Mouse (Mus musculus): ENCODE measurements around the gene Adamts2.

The Adamts2 gene

GRCm38 (mm10) chr11:50623806-50624205, 21.9 kb downstream of the Adamts2 start:
- DNase-seq (ENCODE audit: low spot score): no peak

GRCm38 (mm10) chr11:50624239-50624638, 22.4 kb downstream of the Adamts2 start:
- no peak for DNase-seq (ENCODE audit: low spot score)

GRCm38 (mm10) chr11:50624720-50625119, 22.8 kb downstream of the Adamts2 start:
- no peak for DNase-seq (ENCODE audit: low spot score)

GRCm38 (mm10) chr11:50628915-50629314, 27.0 kb downstream of the Adamts2 start:
- DNase-seq (ENCODE audit: low spot score): no peak

GRCm38 (mm10) chr11:50630462-50630861, 28.6 kb downstream of the Adamts2 start:
- DNase-seq (ENCODE audit: low spot score): no peak

GRCm38 (mm10) chr11:50632270-50632669, 30.4 kb downstream of the Adamts2 start:
- DNase-seq (ENCODE audit: low spot score): no peak

GRCm38 (mm10) chr11:50635051-50635590, 33.2 kb downstream of the Adamts2 start:
- no peak for DNase-seq (ENCODE audit: low spot score)

- DNase-seq (ENCODE audit: low spot score): no peak
These were observed 35.1 kb downstream of the Adamts2 start for GRCm38 (mm10) chr11:50637026-50637425.

GRCm38 (mm10) chr11:50638197-50638867, 36.4 kb downstream of the Adamts2 start:
- no peak for DNase-seq (ENCODE audit: low spot score)

- DNase-seq (ENCODE audit: low spot score): no peak
These were observed 37.0 kb downstream of the Adamts2 start for GRCm38 (mm10) chr11:50638868-50639220.

GRCm38 (mm10) chr11:50642583-50642982, 40.7 kb downstream of the Adamts2 start:
- no peak for DNase-seq (ENCODE audit: low spot score)

GRCm38 (mm10) chr11:50646148-50646547, 44.3 kb downstream of the Adamts2 start:
- no peak for DNase-seq (ENCODE audit: low spot score)

- no peak for DNase-seq (ENCODE audit: low spot score)
These were observed 46.4 kb downstream of the Adamts2 start for GRCm38 (mm10) chr11:50648143-50648807.

GRCm38 (mm10) chr11:50650037-50650436, 48.2 kb downstream of the Adamts2 start:
- no peak for DNase-seq (ENCODE audit: low spot score)

- no peak for DNase-seq (ENCODE audit: low spot score)
These were observed 52.0 kb downstream of the Adamts2 start for GRCm38 (mm10) chr11:50653746-50654431.

- no peak for DNase-seq (ENCODE audit: low spot score)
These were observed 56.9 kb downstream of the Adamts2 start for GRCm38 (mm10) chr11:50658826-50659225.

- DNase-seq (ENCODE audit: low spot score): no peak
These were observed 60.3 kb downstream of the Adamts2 start for GRCm38 (mm10) chr11:50662176-50662575.

- DNase-seq (ENCODE audit: low spot score): no peak
These were observed 62.9 kb downstream of the Adamts2 start for GRCm38 (mm10) chr11:50664826-50665225.

- no peak for DNase-seq (ENCODE audit: low spot score)
These were observed 67.9 kb downstream of the Adamts2 start for GRCm38 (mm10) chr11:50669542-50670362.

- DNase-seq (ENCODE audit: low spot score): no peak
These were observed 68.5 kb downstream of the Adamts2 start for GRCm38 (mm10) chr11:50670363-50670725.

GRCm38 (mm10) chr11:50670881-50671280, 69.0 kb downstream of the Adamts2 start:
- no peak for DNase-seq (ENCODE audit: low spot score)

- no peak for DNase-seq (ENCODE audit: low spot score)
These were observed 69.5 kb downstream of the Adamts2 start for GRCm38 (mm10) chr11:50671376-50671775.
